Mouse (Mus musculus) lung, embryonic 14.5 days (tissue): ENCODE data around the gene Tbc1d5. TPM values are rescaled to one million over a fixed set of nuclear protein-coding genes. Genes with fewer than 3 reads are reported as not detected.

Source experiments
- ATAC-seq: fragments of 200-750 bp; cut with Nextera tagmentation; 2 replicates; pipeline ENCODE4 v1.8.0; 2017; ENCODE audit warnings: mild to moderate bottlenecking, moderate TSS enrichment, moderate library complexity; ENCODE audit not compliant: insufficient read depth
- DNase-seq: peaks from one replicate; pipeline ENCODE4 v3.0.0-alpha.2; 2015
- H3K27ac ChIP-seq: fragments of 300-500 bp; sonication (generic); 2 replicates; pipeline ENCODE4 v1.5.1; 2014; ENCODE audit warnings: low read depth, mild to moderate bottlenecking, moderate library complexity
- H3K27me3 ChIP-seq: fragments of 300-500 bp; sonication (generic); 2 replicates; pipeline ENCODE4 v1.6.1; 2014; ENCODE audit warnings: low read length, control low read depth; ENCODE audit not compliant: insufficient read depth
- H3K36me3 ChIP-seq: fragments of 300-500 bp; sonication (generic); 2 replicates; pipeline ENCODE4 v1.6.1; 2014; ENCODE audit warnings: control low read depth; ENCODE audit not compliant: insufficient read depth
- H3K4me1 ChIP-seq: fragments of 300-500 bp; sonication (generic); 2 replicates; pipeline ENCODE4 v1.6.1; 2014; ENCODE audit warnings: antibody characterized with exemption, control low read depth; ENCODE audit not compliant: insufficient read depth
- H3K4me2 ChIP-seq: fragments of 300-500 bp; sonication (generic); 2 replicates; pipeline ENCODE4 v1.6.1; 2014; ENCODE audit warnings: mild to moderate bottlenecking
- H3K4me3 ChIP-seq: fragments of 300-500 bp; sonication (generic); 2 replicates; pipeline ENCODE4 v1.5.1; 2014; ENCODE audit warnings: low read depth, low read length
- H3K9ac ChIP-seq: fragments of 300-500 bp; sonication (generic); 2 replicates; pipeline ENCODE4 v1.6.1; 2014
- H3K9me3 ChIP-seq: fragments of 300-500 bp; sonication (generic); 2 replicates; pipeline ENCODE4 v1.6.1; 2016; ENCODE audit warnings: low read depth, low read length, control low read depth
- CTCF ChIP-seq: IDR thresholded peaks from 2 replicates; pipeline ENCODE4 v1.5.1; 2016; ENCODE audit warnings: antibody characterized with exemption, low read depth
- WGBS: fragments of 180-500 bp; shearing (Covaris S2); extraction: QIAGEN DNeasy Blood & Tissue Kit; methylation state at CpG from one replicate; pipeline ENCODE4 v1.1.7; 2014; 5-methylcytosine and 5-hydroxymethylcytosine counted together
- polyA plus RNA-seq: library from polyadenylated mRNA; unstranded; fragments of >200 nt; fragmentation: Nextera tagmentation; extraction: Ambion mirVana; gene quantifications from 2 replicates; pipeline ENCODE4 v1.2.1, GENCODE M21; 2014

Tbc1d5 gene
- polyA plus RNA-seq, 1 experiment from 2014 or later = 13.4 TPM

- Histone ChIP-seq H3K9ac (no peak overlapping the region), H3K27me3 (no peaks in the 10 kb centered on the region), H3K36me3 (no peaks in the 10 kb centered on the region), H3K4me2 (no peak overlapping the region), H3K4me3 (no peak overlapping the region), H3K9me3 (no peaks in the 10 kb centered on the region), H3K27ac (no peak overlapping the region), H3K4me1 (peaks cover 11% of the 10 kb centered on the region; the same call in 1 of the 2 replicates)
- WGBS = 82% methylated on average over 2 of the region's 2 CpGs
- no peak for ATAC-seq
- no peak for TF ChIP-seq CTCF
- DNase-seq = no peak
These were observed 440.7 kb downstream of the Tbc1d5 start for GRCm38 (mm10) chr17:50738476-50738875.

GRCm38 (mm10) chr17:50737068-50737467 lies 442.1 kb downstream of the Tbc1d5 start:
- H3K36me3 ChIP-seq = no peaks in the 10 kb centered on the region
- ATAC-seq (no peak), DNase-seq (peak; percentile 8)
- no peak overlapping the region for H3K4me2 ChIP-seq
- no peak overlapping the region for H3K9ac ChIP-seq
- H3K27me3 ChIP-seq = no peaks in the 10 kb centered on the region
- H3K4me3 ChIP-seq = no peak overlapping the region
- 0 out of 2 replicates have a peak overlapping the region, but pooled peaks have one; percentile 4 for H3K27ac ChIP-seq
- TF ChIP-seq CTCF = no peak
- H3K4me1 ChIP-seq = peaks cover 11% of the 10 kb centered on the region; the same call in 1 of the 2 replicates
- WGBS = 45% methylated on average over 2 of the region's 2 CpGs
- H3K9me3 ChIP-seq = no peaks in the 10 kb centered on the region

GRCm38 (mm10) chr17:50735955-50736533 lies 443.1 kb downstream of the Tbc1d5 start:
- Histone ChIP-seq H3K9ac (no peak overlapping the region), H3K4me2 (no peak overlapping the region), H3K4me3 (no peak overlapping the region), H3K27ac (peak overlapping the region; percentile 66), H3K27me3 (no peaks in the 10 kb centered on the region), H3K9me3 (no peaks in the 10 kb centered on the region), H3K4me1 (peaks cover 11% of the 10 kb centered on the region; the same call in 1 of the 2 replicates), H3K36me3 (no peaks in the 10 kb centered on the region)
- ATAC-seq (peak; percentile 77), DNase-seq (peak; percentile 6)
- TF ChIP-seq CTCF = no peak
- 50% methylated on average over 8 of the region's 8 CpGs for WGBS

GRCm38 (mm10) chr17:50735382-50735954 lies 443.7 kb downstream of the Tbc1d5 start:
- TF ChIP-seq CTCF = no peak
- H3K36me3 ChIP-seq = no peaks in the 10 kb centered on the region
- H3K27ac ChIP-seq = peak overlapping the region; percentile 66
- H3K4me2 ChIP-seq = no peak overlapping the region
- no peaks in the 10 kb centered on the region for H3K9me3 ChIP-seq
- no peak overlapping the region for H3K9ac ChIP-seq
- no peak overlapping the region for H3K4me3 ChIP-seq
- no peaks in the 10 kb centered on the region for H3K27me3 ChIP-seq
- ATAC-seq (peak; percentile 78), DNase-seq (peak; percentile 63)
- 66% methylated on average over 4 of the region's 4 CpGs for WGBS
- peaks cover 11% of the 10 kb centered on the region; the same call in 1 of the 2 replicates for H3K4me1 ChIP-seq

- Histone ChIP-seq H3K4me1 (peaks cover 11% of the 10 kb centered on the region; the same call in 1 of the 2 replicates), H3K4me3 (no peak overlapping the region), H3K27me3 (no peaks in the 10 kb centered on the region), H3K4me2 (no peak overlapping the region), H3K9ac (no peak overlapping the region), H3K9me3 (no peaks in the 10 kb centered on the region), H3K27ac (peak overlapping the region; percentile 66; the same call in 1 of the 2 replicates), H3K36me3 (no peaks in the 10 kb centered on the region)
- peak; percentile 22; the same call in 1 of the 2 replicates for ATAC-seq
- DNase-seq = no peak
- TF ChIP-seq CTCF = no peak
- WGBS = 91% methylated on average over 6 of the region's 6 CpGs
These were observed 444.4 kb downstream of the Tbc1d5 start for GRCm38 (mm10) chr17:50734781-50735180.

- no peak overlapping the region for H3K9ac ChIP-seq
- H3K36me3 ChIP-seq = no peaks in the 10 kb centered on the region
- no peaks in the 10 kb centered on the region for H3K27me3 ChIP-seq
- H3K4me1 ChIP-seq = peaks cover 11% of the 10 kb centered on the region; the same call in 1 of the 2 replicates
- ATAC-seq = no peak
- no peak overlapping the region for H3K27ac ChIP-seq
- DNase-seq = no peak
- H3K4me3 ChIP-seq = no peak overlapping the region
- H3K4me2 ChIP-seq = no peak overlapping the region
- TF ChIP-seq CTCF = no peak
- no peaks in the 10 kb centered on the region for H3K9me3 ChIP-seq
- 86% methylated on average over 7 of the region's 7 CpGs for WGBS
These were observed 445.8 kb downstream of the Tbc1d5 start for GRCm38 (mm10) chr17:50733390-50733789.

- no peak for DNase-seq
- Histone ChIP-seq H3K4me1 (peaks cover 11% of the 10 kb centered on the region; the same call in 1 of the 2 replicates), H3K9me3 (no peaks in the 10 kb centered on the region), H3K27me3 (no peaks in the 10 kb centered on the region), H3K36me3 (no peaks in the 10 kb centered on the region), H3K9ac (no peak overlapping the region), H3K27ac (no peak overlapping the region), H3K4me2 (no peak overlapping the region), H3K4me3 (no peak overlapping the region)
- ATAC-seq = no peak
- TF ChIP-seq CTCF = no peak
- 92% methylated on average over 5 of the region's 5 CpGs for WGBS
These were observed 447.3 kb downstream of the Tbc1d5 start for GRCm38 (mm10) chr17:50731876-50732275.
